Mouse (Mus musculus) olfactory bulb, adult 2 months (tissue): Measurements from ENCODE around the gene Ccr4.

Source experiments
- CTCF ChIP-seq: fragments of 200-500 bp; IDR thresholded peaks from 2 replicates; pipeline ENCODE4 v1.5.1; 2012; ENCODE audit warnings: low read depth, mild to moderate bottlenecking, low read length, moderate library complexity; ENCODE audit not compliant: insufficient read depth
- POLR2A ChIP-seq: fragments of 200-500 bp; IDR thresholded peaks from 2 replicates; pipeline ENCODE4 v1.6.1; 2012; ENCODE audit warnings: mild to moderate bottlenecking, low read depth, low read length, moderate library complexity; ENCODE audit not compliant: insufficient read depth

- no peak for TF ChIP-seq CTCF
- no peak for TF ChIP-seq POLR2A
Observed at GRCm38 (mm10) chr9:114442225-114442624, 62.5 kb downstream of the Ccr4 start.
